Mouse (Mus musculus) cerebellum, adult 2 months (tissue): Measurements from ENCODE around the gene Ggta1.

Experiments used
- CTCF ChIP-seq: fragments of 200-500 bp; IDR thresholded peaks from 2 replicates; pipeline ENCODE4 v1.5.1; 2011; ENCODE audit warnings: low read depth, mild to moderate bottlenecking, control low read depth, low read length, moderate library complexity, borderline replicate concordance; ENCODE audit not compliant: insufficient read depth
- POLR2A ChIP-seq: fragments of 200-500 bp; IDR thresholded peaks from 2 replicates; pipeline ENCODE4 v1.6.1; 2011; ENCODE audit warnings: low read length, control low read depth, borderline replicate concordance; ENCODE audit not compliant: insufficient read depth

DNA sequence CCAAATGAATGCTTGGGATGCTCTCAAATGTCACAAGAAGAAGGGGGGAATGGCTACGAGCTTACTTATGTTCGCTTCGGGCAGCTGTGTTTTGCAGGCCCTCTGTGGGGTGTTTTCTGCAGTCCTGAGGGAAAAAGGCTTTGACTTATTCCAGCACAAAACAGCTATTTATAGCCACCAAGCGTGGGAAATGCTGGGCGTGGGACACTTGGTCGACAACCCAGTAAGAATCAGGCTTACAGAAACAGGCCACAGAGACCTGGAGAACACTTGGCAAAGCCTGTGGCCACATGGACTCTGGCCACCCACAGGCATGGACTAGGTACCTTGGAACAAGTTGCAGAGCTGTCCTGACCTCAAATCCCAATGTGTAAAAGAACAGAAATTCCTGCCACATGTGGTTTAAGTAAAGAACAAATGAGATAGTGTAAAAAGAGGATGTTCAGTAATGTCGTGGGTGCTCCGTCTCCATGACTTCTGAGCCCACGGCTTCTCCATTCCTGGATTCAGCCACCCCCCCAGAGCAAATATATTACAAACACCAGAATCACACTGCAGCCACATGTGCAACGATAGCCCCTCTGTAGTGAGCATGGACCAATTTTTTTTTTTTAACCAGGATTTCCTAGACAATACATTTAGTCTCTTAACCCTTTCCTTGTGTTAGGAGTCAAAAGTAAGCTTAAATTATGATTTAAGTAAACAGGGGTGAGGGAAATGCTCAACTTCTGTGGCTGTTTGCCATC is 45.7 kb upstream of the Ggta1 start:
- TF ChIP-seq CTCF (no peak), POLR2A (no peak)
